Comparison of ENCODE assay signal across 21 mouse cellular contexts in the genomic region with DNA sequence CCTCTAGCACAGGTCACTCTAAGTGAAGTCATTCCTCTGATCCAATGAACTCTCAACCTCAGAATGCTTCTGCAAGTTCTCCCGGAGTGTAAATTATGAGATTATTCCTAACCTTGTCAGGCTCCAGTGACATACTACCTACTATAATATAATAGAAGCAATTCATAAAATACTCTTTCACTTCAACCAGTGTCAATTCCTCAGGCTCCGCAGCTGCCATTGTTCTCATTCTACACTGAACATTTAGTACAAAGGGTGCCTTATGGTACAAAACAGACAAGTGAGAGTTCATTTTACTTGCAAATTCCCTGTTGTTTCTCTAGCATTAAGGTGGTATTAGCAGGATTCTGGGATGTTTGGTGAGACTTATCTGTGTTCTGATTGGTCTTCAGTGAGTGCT.
DNase-seq lines count a peak whose midpoint lies in the region; ATAC-seq lines count a peak whose summit lies in the region.
"Had no signal": no experiment of that assay in that cellular context is flagged by ENCODE, and none has a peak within 500 bp of the region (broad histone marks: within the 10 kb centered on the region; RNA-seq: fewer than 3 reads in every experiment).

No protein-coding gene starts in this region.

- DNase-seq in embryo, embryonic 10.5 days (ENCODE audit: low spot score), result peak; percentile 2
- no peak for DNase-seq in embryo, embryonic 10 days (ENCODE audit: low spot score)
- no peak for DNase-seq in hindbrain, embryonic 11.5 days (ENCODE audit: low spot score)
- peak; percentile 5 for DNase-seq in brain, adult 2 months (ENCODE audit: low read depth, low spot score)
- DNase-seq in forelimb bud, embryonic 11.5 days (ENCODE audit: low read depth, low spot score), result peak; percentile 0
- DNase-seq in adrenal gland, adult 2 months, result no peak
- DNase-seq: adrenal gland, postnatal 10 days; B cell, adult 2 months; cerebellum, adult 18-20 months; cerebellum, postnatal 10 days; gastrocnemius, postnatal 10 days; heart, adult 18-20 months; heart, postnatal 10 days; heart, postnatal 4 days had no signal

- H3K4me3 ChIP-seq in hindbrain, embryonic 11.5 days (ENCODE audit: low read depth, low read length), result no peak overlapping the region
- H3K4me3 ChIP-seq in hindbrain, embryonic 16.5 days (ENCODE audit: low read length), result no peak overlapping the region
- H3K4me3 ChIP-seq: embryonic facial prominence, embryonic 12.5 days; heart, embryonic 10.5 days; hindbrain, embryonic 13.5 days; intestine, embryonic 15.5 days had no signal

- H3K4me1 ChIP-seq in hindbrain, embryonic 11.5 days (replicated peaks; ENCODE audit: control insufficient read depth, insufficient read depth, low read length), result no peaks in the 10 kb centered on the region
- no peaks in the 10 kb centered on the region for H3K4me1 ChIP-seq in hindbrain, embryonic 16.5 days (ENCODE audit: control insufficient read depth, insufficient read depth, low read depth, low read length)
- H3K4me1 ChIP-seq: embryonic facial prominence, embryonic 12.5 days; heart, embryonic 10.5 days; hindbrain, embryonic 13.5 days; intestine, embryonic 15.5 days had no signal

- WGBS in hindbrain, embryonic 11.5 days, result 51% methylated on average over 2 of the region's 2 CpGs
- 31% methylated on average over 2 of the region's 2 CpGs for WGBS in hindbrain, embryonic 16.5 days

- no peaks in the 10 kb centered on the region for H3K36me3 ChIP-seq in hindbrain, embryonic 11.5 days (ENCODE audit: control insufficient read depth, insufficient read depth, low read length)
- H3K36me3 ChIP-seq in hindbrain, embryonic 16.5 days (ENCODE audit: control insufficient read depth, insufficient read depth, low read length), result no peaks in the 10 kb centered on the region
- H3K36me3 ChIP-seq: embryonic facial prominence, embryonic 12.5 days; G1E; heart, embryonic 10.5 days; hindbrain, embryonic 13.5 days; intestine, embryonic 15.5 days had no signal

- H3K9ac ChIP-seq in hindbrain, embryonic 11.5 days (ENCODE audit: low read depth, low read length), result no peak overlapping the region
- H3K9ac ChIP-seq in hindbrain, embryonic 16.5 days (ENCODE audit: low read depth, low read length), result no peak overlapping the region
- H3K9ac ChIP-seq: embryonic facial prominence, embryonic 12.5 days; hindbrain, embryonic 13.5 days; intestine, embryonic 15.5 days had no signal

- H3K27me3 ChIP-seq in hindbrain, embryonic 11.5 days (ENCODE audit: control insufficient read depth, insufficient read depth, low read length), result no peaks in the 10 kb centered on the region
- H3K27me3 ChIP-seq in hindbrain, embryonic 16.5 days (replicated peaks; ENCODE audit: control insufficient read depth, insufficient read depth, low read length), result no peaks in the 10 kb centered on the region
- H3K27me3 ChIP-seq: embryonic facial prominence, embryonic 12.5 days; hindbrain, embryonic 13.5 days; intestine, embryonic 15.5 days had no signal

- ATAC-seq in hindbrain, embryonic 11.5 days (ENCODE audit: low FRiP score), result peak; percentile 65
- no peak for ATAC-seq in hindbrain, embryonic 16.5 days
- ATAC-seq: CD4-positive, CD25-positive, alpha-beta regulatory T cell, adult 4 months; intestine, embryonic 15.5 days had no signal

- H3K4me2 ChIP-seq in hindbrain, embryonic 11.5 days (replicated peaks; ENCODE audit: low read depth, low read length), result no peak overlapping the region
- H3K4me2 ChIP-seq in hindbrain, embryonic 16.5 days (ENCODE audit: low read length), result no peak overlapping the region
- H3K4me2 ChIP-seq: embryonic facial prominence, embryonic 12.5 days; hindbrain, embryonic 13.5 days; intestine, embryonic 15.5 days had no signal

- H3K9me3 ChIP-seq in hindbrain, embryonic 11.5 days (ENCODE audit: control insufficient read depth, low read length), result no peaks in the 10 kb centered on the region
- no peaks in the 10 kb centered on the region for H3K9me3 ChIP-seq in hindbrain, embryonic 16.5 days (ENCODE audit: control insufficient read depth, low read length)
- H3K9me3 ChIP-seq: embryonic facial prominence, embryonic 12.5 days; G1E; heart, embryonic 10.5 days; hindbrain, embryonic 13.5 days; intestine, embryonic 15.5 days had no signal

- H3K27ac ChIP-seq in hindbrain, embryonic 11.5 days (ENCODE audit: low read depth, low read length), result no peak overlapping the region
- H3K27ac ChIP-seq in hindbrain, embryonic 16.5 days (ENCODE audit: low read depth, low read length), result no peak overlapping the region
- H3K27ac ChIP-seq: embryonic facial prominence, embryonic 12.5 days; heart, embryonic 10.5 days; hindbrain, embryonic 13.5 days; intestine, embryonic 15.5 days had no signal

Comparison
In these comparisons a context has a peak if more than half of its experiments do, and no peak if none do; other contexts are left out.
1. DNase-seq: peak in embryo, embryonic 10.5 days (single experiment), brain, adult 2 months (single experiment) and forelimb bud, embryonic 11.5 days (single experiment); none in embryo, embryonic 10 days (single experiment), hindbrain, embryonic 11.5 days (single experiment) and adrenal gland, adult 2 months (single experiment).